Mouse (Mus musculus): ENCODE measurements around the gene 5031410I06Rik. TPM values are rescaled to one million over a fixed set of nuclear protein-coding genes. Genes with fewer than 3 reads are reported as not detected.
"Not testable (repeated sequence)": the region's sequence is repeated elsewhere in the genome, so short reads cannot be mapped to it uniquely, and the experiment has no call there.

5031410I06Rik gene
- total RNA-seq (2015; ENCODE audit: low replicate concordance) (not detected in 2 replicates), total RNA-seq (2017; ENCODE audit: low replicate concordance) (not detected in 2 replicates)

DNA sequence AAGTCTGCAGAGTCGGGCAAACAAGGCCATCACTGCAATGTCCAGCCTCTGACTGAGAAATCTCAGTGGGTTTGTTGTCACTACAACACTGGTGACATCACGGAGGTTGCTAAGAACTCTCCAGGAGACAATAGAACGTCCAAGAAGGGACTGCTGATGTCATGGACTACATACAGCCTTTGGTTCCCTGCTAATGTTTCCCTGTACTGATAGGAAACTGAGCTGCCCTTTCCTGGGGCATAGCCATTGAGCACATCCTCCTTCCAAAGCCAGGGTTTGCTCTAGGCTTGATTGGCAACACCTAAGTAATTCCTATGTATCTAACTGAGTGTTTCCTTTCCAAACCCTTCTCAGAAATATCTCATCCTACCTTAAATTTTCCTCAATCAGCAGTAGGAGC is at the start of gene 5031410I06Rik:
5031410I06Rik (minus strand) TSS at position 101 of the 400 bp plus-strand sequence.
- not testable (repeated sequence) for ATAC-seq (replicated peaks; ENCODE audit: low FRiP score, poor library complexity, severe bottlenecking)

DNA sequence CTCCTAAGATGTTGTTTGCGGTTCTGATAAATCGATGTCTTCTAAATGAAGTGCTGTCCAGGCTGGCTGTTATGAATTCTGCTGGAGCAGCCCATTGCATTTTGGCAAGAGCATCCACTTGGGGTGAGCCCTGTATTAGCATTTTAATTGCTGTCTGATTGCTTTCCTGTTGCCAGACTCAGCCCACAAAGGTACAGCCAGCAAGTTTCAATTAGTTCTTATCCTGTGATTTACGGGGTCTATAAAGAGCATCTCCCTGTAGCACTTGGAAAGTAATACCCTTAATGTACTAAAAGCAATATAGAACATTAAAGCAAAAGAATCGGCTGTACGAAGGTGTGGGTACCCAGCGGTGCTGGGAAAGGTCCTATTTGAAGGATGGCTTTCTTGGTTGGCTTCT is 37.7 kb upstream of the 5031410I06Rik start:
- ATAC-seq (replicated peaks; ENCODE audit: low FRiP score, poor library complexity, severe bottlenecking): no peak

DNA sequence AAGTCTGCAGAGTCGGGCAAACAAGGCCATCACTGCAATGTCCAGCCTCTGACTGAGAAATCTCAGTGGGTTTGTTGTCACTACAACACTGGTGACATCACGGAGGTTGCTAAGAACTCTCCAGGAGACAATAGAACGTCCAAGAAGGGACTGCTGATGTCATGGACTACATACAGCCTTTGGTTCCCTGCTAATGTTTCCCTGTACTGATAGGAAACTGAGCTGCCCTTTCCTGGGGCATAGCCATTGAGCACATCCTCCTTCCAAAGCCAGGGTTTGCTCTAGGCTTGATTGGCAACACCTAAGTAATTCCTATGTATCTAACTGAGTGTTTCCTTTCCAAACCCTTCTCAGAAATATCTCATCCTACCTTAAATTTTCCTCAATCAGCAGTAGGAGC is 16.2 kb upstream of the 5031410I06Rik start, which contains the start of gene Gm10220:
Gm10220 (minus strand) TSS at position 101 of the 400 bp plus-strand sequence.
- ATAC-seq (replicated peaks; ENCODE audit: low FRiP score, poor library complexity, severe bottlenecking): not testable (repeated sequence)

DNA sequence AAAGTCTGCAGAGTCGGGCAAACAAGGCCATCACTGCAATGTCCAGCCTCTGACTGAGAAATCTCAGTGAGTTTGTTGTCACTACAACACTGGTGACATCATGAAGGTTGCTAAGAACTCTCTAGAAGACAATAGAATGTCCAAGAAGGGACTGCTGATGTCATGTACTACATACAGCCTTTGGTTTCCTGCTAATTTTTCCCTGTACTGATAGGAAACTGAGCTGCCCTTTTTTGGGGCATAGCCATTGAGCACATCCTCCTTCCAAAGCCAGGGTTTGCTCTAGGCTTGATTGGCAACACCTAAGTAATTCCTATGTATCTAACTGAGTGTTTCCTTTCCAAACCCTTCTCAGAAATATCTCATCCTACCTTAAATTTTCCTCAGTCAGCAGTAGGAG is 16.0 kb downstream of the 5031410I06Rik start, which contains the start of gene Gm10471:
Gm10471 (minus strand) TSS at position 101 of the 400 bp plus-strand sequence.
- not testable (repeated sequence) for ATAC-seq (replicated peaks; ENCODE audit: low FRiP score, poor library complexity, severe bottlenecking)

DNA sequence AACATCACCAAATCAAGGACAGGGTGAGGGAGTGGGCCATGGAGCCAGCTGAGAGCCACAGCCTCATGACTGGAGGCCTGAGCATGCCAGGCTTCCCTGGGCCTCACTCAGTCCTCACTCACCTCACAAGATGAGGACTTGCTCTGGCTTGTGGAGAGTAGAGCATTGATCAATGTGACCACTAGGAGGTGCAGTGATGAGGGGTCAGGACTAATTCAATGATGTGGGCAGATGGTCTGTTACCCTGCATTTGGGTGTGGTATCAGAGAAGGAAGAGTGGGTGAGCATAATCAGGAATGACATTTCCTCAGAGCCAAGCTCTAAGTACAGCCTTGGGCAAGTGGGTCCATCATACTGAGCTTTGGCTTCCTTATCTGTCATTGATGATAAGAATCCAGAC is 26.1 kb downstream of the 5031410I06Rik start:
- not testable (repeated sequence) for ATAC-seq (replicated peaks; ENCODE audit: low FRiP score, poor library complexity, severe bottlenecking)

DNA sequence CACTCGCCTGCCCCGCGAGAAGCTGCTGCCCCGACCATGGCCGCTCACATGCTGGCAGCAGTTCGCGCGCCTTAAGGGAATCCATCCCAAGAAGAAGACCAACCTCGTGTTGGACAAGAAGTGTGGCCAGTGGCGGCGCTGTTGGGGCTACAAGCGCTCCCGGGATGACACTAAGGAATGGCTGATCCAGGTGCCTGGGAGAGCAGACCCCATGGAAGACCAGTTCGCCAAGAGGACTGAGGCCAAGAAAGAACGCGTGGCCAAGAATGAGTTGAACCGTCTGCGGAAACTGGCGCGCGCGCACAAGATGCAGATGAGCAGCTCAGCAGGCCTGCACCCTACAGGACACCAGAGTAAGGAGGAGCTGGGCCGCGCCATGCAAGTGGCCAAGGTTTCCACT is 34.4 kb downstream of the 5031410I06Rik start:
- ATAC-seq (replicated peaks; ENCODE audit: low FRiP score, poor library complexity, severe bottlenecking): no peak

DNA sequence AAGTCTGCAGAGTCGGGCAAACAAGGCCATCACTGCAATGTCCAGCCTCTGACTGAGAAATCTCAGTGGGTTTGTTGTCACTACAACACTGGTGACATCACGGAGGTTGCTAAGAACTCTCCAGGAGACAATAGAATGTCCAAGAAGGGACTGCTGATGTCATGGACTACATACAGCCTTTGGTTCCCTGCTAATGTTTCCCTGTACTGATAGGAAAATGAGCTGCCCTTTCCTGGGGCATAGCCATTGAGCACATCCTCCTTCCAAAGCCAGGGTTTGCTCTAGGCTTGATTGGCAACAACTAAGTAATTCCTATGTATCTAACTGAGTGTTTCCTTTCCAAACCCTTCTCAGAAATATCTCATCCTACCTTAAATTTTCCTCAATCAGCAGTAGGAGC is 46.7 kb downstream of the 5031410I06Rik start, which contains the start of gene Gm7347:
Gm7347 (minus strand) TSS at position 101 of the 400 bp plus-strand sequence.
- not testable (repeated sequence) for ATAC-seq (replicated peaks; ENCODE audit: low FRiP score, poor library complexity, severe bottlenecking)

Other genes starting within 250 kb of the 5031410I06Rik start
- gene Gm21663, start 163.0 kb downstream of the 5031410I06Rik start, total RNA-seq (2015; ENCODE audit: low replicate concordance): not detected in 2 replicates
- gene Gm21663, start 163.0 kb downstream of the 5031410I06Rik start, total RNA-seq (2017; ENCODE audit: low replicate concordance): not detected in 2 replicates
- gene Gm21671, start 150.9 kb downstream of the 5031410I06Rik start, total RNA-seq (2015; ENCODE audit: low replicate concordance): not detected in 2 replicates
- gene Gm21671, start 150.9 kb downstream of the 5031410I06Rik start, total RNA-seq (2017; ENCODE audit: low replicate concordance): not detected in 2 replicates
- gene Gm21680, start 132.7 kb downstream of the 5031410I06Rik start, total RNA-seq (2015; ENCODE audit: low replicate concordance): not detected in 2 replicates
- gene Gm21680, start 132.7 kb downstream of the 5031410I06Rik start, total RNA-seq (2017; ENCODE audit: low replicate concordance): not detected in 2 replicates
- not detected in 2 replicates for gene Gm21698, start 116.7 kb downstream of the 5031410I06Rik start, total RNA-seq (2015; ENCODE audit: low replicate concordance)
- gene Gm21698, start 116.7 kb downstream of the 5031410I06Rik start, total RNA-seq (2017; ENCODE audit: low replicate concordance): not detected in 2 replicates
- gene Gm1979, start 100.6 kb downstream of the 5031410I06Rik start, total RNA-seq (2015; ENCODE audit: low replicate concordance): not detected in 2 replicates
- not detected in 2 replicates for gene Gm1979, start 100.6 kb downstream of the 5031410I06Rik start, total RNA-seq (2017; ENCODE audit: low replicate concordance)
- gene Gm5862, start 82.4 kb downstream of the 5031410I06Rik start, total RNA-seq (2015; ENCODE audit: low replicate concordance): not detected in 2 replicates
- not detected in 2 replicates for gene Gm5862, start 82.4 kb downstream of the 5031410I06Rik start, total RNA-seq (2017; ENCODE audit: low replicate concordance)
- not detected in 2 replicates for gene Speer4a, start 65.8 kb downstream of the 5031410I06Rik start, total RNA-seq (2015; ENCODE audit: low replicate concordance)
- not detected in 2 replicates for gene Speer4a, start 65.8 kb downstream of the 5031410I06Rik start, total RNA-seq (2017; ENCODE audit: low replicate concordance)
- gene Gm7347, start 46.8 kb downstream of the 5031410I06Rik start, total RNA-seq (2015; ENCODE audit: low replicate concordance): not detected in 2 replicates
- not detected in 2 replicates for gene Gm7347, start 46.8 kb downstream of the 5031410I06Rik start, total RNA-seq (2017; ENCODE audit: low replicate concordance)
- not detected in 2 replicates for gene Gm10471, start 16.1 kb downstream of the 5031410I06Rik start, total RNA-seq (2015; ENCODE audit: low replicate concordance)
- gene Gm10471, start 16.1 kb downstream of the 5031410I06Rik start, total RNA-seq (2017; ENCODE audit: low replicate concordance): not detected in 2 replicates
- not detected in 2 replicates for gene Gm10220, start 16.1 kb upstream of the 5031410I06Rik start, total RNA-seq (2015; ENCODE audit: low replicate concordance)
- gene Gm10220, start 16.1 kb upstream of the 5031410I06Rik start, total RNA-seq (2017; ENCODE audit: low replicate concordance): not detected in 2 replicates
- not detected in 2 replicates for gene Gm7361, start 152.3 kb upstream of the 5031410I06Rik start, total RNA-seq (2015; ENCODE audit: low replicate concordance)
- gene Gm7361, start 152.3 kb upstream of the 5031410I06Rik start, total RNA-seq (2017; ENCODE audit: low replicate concordance): not detected in 2 replicates

Measured in erythroblast, adult 5-6 weeks (primary cell).